8 mouse cellular contexts compared by ENCODE assay signal in genomic region chr11:80382626-80383018, GRCm38 (mm10). TPM values are rescaled to one million over a fixed set of nuclear protein-coding genes. Genes with fewer than 3 reads are reported as not detected.
A peak's percentile ranks its signal among the peaks of the same experiment; 100 is the strongest.
DNase-seq lines count a peak whose midpoint lies in the region; ATAC-seq and TF ChIP-seq lines count a peak whose summit lies in the region.

No protein-coding gene starts in this region.

- no peaks in the 10 kb centered on the region for H3K9me3 ChIP-seq in hindbrain, embryonic 16.5 days (ENCODE audit: control insufficient read depth, low read length)

- under 1% methylated on average over 12 of the region's 12 CpGs for WGBS in lung, adult 2 months
- 8% methylated on average over 12 of the region's 12 CpGs for WGBS in hindbrain, embryonic 16.5 days
- WGBS in small intestine, adult 2 months: under 1% methylated on average over 12 of the region's 12 CpGs

- H3K9ac ChIP-seq in hindbrain, embryonic 16.5 days (ENCODE audit: low read depth, low read length): peak overlapping the region; percentile 74

- peak; percentile 51 for DNase-seq in lung, adult 2 months
- no peak for DNase-seq in lung, postnatal 14 days
- DNase-seq in adrenal gland, postnatal 14 days: peak; percentile 50
- DNase-seq in lung, postnatal 25 days (ENCODE audit: low spot score): peak; percentile 14
- no peak for DNase-seq in urinary bladder, postnatal 10 days (ENCODE audit: low spot score)

- H3K27ac ChIP-seq in hindbrain, embryonic 16.5 days (ENCODE audit: low read depth, low read length): peak overlapping the region; percentile 94
- H3K27ac ChIP-seq in small intestine, adult 2 months (ENCODE audit: insufficient read depth, low read depth, low read length): peak overlapping the region; percentile 76

- no peaks in the 10 kb centered on the region for H3K36me3 ChIP-seq in hindbrain, embryonic 16.5 days (ENCODE audit: control insufficient read depth, insufficient read depth, low read length)
- H3K36me3 ChIP-seq in small intestine, adult 2 months (ENCODE audit: control insufficient read depth, insufficient read depth, low read length): peaks cover 9% of the 10 kb centered on the region

- peak overlapping the region; percentile 82 for H3K4me2 ChIP-seq in hindbrain, embryonic 16.5 days (ENCODE audit: low read length)

- peaks cover 9% of the 10 kb centered on the region; the same call in 1 of the 2 replicates for H3K4me1 ChIP-seq in lung, adult 2 months (ENCODE audit: control insufficient read depth, insufficient read depth, low read length)
- peaks cover 29% of the 10 kb centered on the region for H3K4me1 ChIP-seq in hindbrain, embryonic 16.5 days (ENCODE audit: control insufficient read depth, insufficient read depth, low read depth, low read length)
- 0 out of 2 replicates have a peak, but pooled peaks cover 3% of the 10 kb centered on the region for H3K4me1 ChIP-seq in small intestine, adult 2 months (ENCODE audit: control insufficient read depth, insufficient read depth, insufficient read length, low read length)

- TF ChIP-seq CTCF in lung, adult 2 months (IDR thresholded peaks at IDR 0.05; ENCODE audit: insufficient read depth, low read length): no peak
- no peak for TF ChIP-seq CTCF in small intestine, adult 2 months (IDR thresholded peaks at IDR 0.05; ENCODE audit: extremely low read depth, insufficient read length, insufficient replicate concordance, low read depth, low read length)

- TF ChIP-seq POLR2A in lung, adult 2 months (IDR thresholded peaks at IDR 0.05; ENCODE audit: borderline replicate concordance, extremely low read depth, low read depth, low read length): no peak
- TF ChIP-seq POLR2A in small intestine, adult 2 months (IDR thresholded peaks at IDR 0.05; ENCODE audit: low read depth, low read length): no peak

- ATAC-seq in erythroid progenitor cell, adult 5-6 weeks (replicated peaks; ENCODE audit: low FRiP score, poor library complexity, severe bottlenecking): peak; percentile 47
- peak; percentile 32; the same call in 1 of the 2 replicates for ATAC-seq in hindbrain, embryonic 16.5 days

- no peaks in the 10 kb centered on the region for H3K27me3 ChIP-seq in hindbrain, embryonic 16.5 days (replicated peaks; ENCODE audit: control insufficient read depth, insufficient read depth, low read length)
- no peaks in the 10 kb centered on the region for H3K27me3 ChIP-seq in small intestine, adult 2 months (ENCODE audit: control insufficient read depth, insufficient read depth, low read length)

- H3K4me3 ChIP-seq in lung, adult 2 months (replicated peaks; ENCODE audit: extremely low read depth, low read depth, low read length): peak overlapping the region; percentile 88
- H3K4me3 ChIP-seq in hindbrain, embryonic 16.5 days (ENCODE audit: low read length): peak overlapping the region; percentile 90
- H3K4me3 ChIP-seq in small intestine, adult 2 months (ENCODE audit: low read depth, low read length): peak overlapping the region; percentile 93

RNA-seq across cellular contexts. Expression of gene Zfp207, which starts 0.5 kb away (rescaled TPM):
- 72.8 and 104 TPM in 2 replicates for polyA plus RNA-seq in lung, adult 2 months (2012; rRNA removed)
- total RNA-seq in adrenal gland, postnatal 14 days (2021): 154 and 176 TPM in 2 replicates
- 426 and 462 TPM in 2 replicates for total RNA-seq in erythroid progenitor cell, adult 5-6 weeks (2015; ENCODE audit: low replicate concordance)
- 295 and 332 TPM in 2 replicates for total RNA-seq in erythroid progenitor cell, adult 5-6 weeks (2017; ENCODE audit: low replicate concordance)
- polyA plus RNA-seq in hindbrain, embryonic 16.5 days (2015; fragmentation: Nextera tagmentation; extraction: Ambion mirVana): 159 and 176 TPM in 2 replicates
- polyA plus RNA-seq in small intestine, adult 2 months (2012; rRNA removed): 28.6 and 54.4 TPM in 2 replicates

RNA-seq across cellular contexts. Expression of gene 5730455P16Rik, which starts 4.8 kb away (rescaled TPM):
- 5.1 and 5.6 TPM in 2 replicates for polyA plus RNA-seq in lung, adult 2 months (2012; rRNA removed)
- total RNA-seq in adrenal gland, postnatal 14 days (2021): 12.7 and 20.4 TPM in 2 replicates
- 5.8 and 7.5 TPM in 2 replicates for total RNA-seq in erythroid progenitor cell, adult 5-6 weeks (2015; ENCODE audit: low replicate concordance)
- total RNA-seq in erythroid progenitor cell, adult 5-6 weeks (2017; ENCODE audit: low replicate concordance): 4.5 and 5.8 TPM in 2 replicates
- polyA plus RNA-seq in hindbrain, embryonic 16.5 days (2015; fragmentation: Nextera tagmentation; extraction: Ambion mirVana): 36.9 and 41.1 TPM in 2 replicates
- polyA plus RNA-seq in small intestine, adult 2 months (2012; rRNA removed): 0.90 and 1.6 TPM in 2 replicates

RNA-seq across cellular contexts. Expression of gene Psmd11, which starts 45.8 kb away (rescaled TPM):
- 31.7 and 48.3 TPM in 2 replicates for polyA plus RNA-seq in lung, adult 2 months (2012; rRNA removed)
- 124 and 132 TPM in 2 replicates for total RNA-seq in adrenal gland, postnatal 14 days (2021)
- total RNA-seq in erythroid progenitor cell, adult 5-6 weeks (2015; ENCODE audit: low replicate concordance): 68.3 and 71.4 TPM in 2 replicates
- 68.3 and 100.0 TPM in 2 replicates for total RNA-seq in erythroid progenitor cell, adult 5-6 weeks (2017; ENCODE audit: low replicate concordance)
- 272 and 275 TPM in 2 replicates for polyA plus RNA-seq in hindbrain, embryonic 16.5 days (2015; fragmentation: Nextera tagmentation; extraction: Ambion mirVana)
- polyA plus RNA-seq in small intestine, adult 2 months (2012; rRNA removed): 13.1 and 24.9 TPM in 2 replicates

Comparison
In these comparisons a context has a peak if more than half of its experiments do, and no peak if none do; other contexts are left out.
1. DNase-seq: peak in lung, adult 2 months (single experiment), adrenal gland, postnatal 14 days (single experiment) and lung, postnatal 25 days (single experiment); none in lung, postnatal 14 days (single experiment) and urinary bladder, postnatal 10 days (single experiment).
2. Peak in every context shown above with its lines, with median percentiles within 50 percentile points of each other: H3K4me3 ChIP-seq.